Mouse (Mus musculus) fat pad, adult 2 months (tissue): Measurements from ENCODE around the gene Enox2.
A peak's percentile ranks its signal among the peaks of the same experiment; 100 is the strongest.
"Not testable (repeated sequence)": the region's sequence is repeated elsewhere in the genome, so short reads cannot be mapped to it uniquely, and the experiment has no call there.

Experiments used
- DNase-seq: peaks from one replicate; pipeline ENCODE4 v3.0.0-alpha.2; 2011; ENCODE audit warnings: low read depth, low spot score; ENCODE audit errors: extremely low read depth

The Enox2 gene

GRCm38 (mm10) chrX:49287700-49288563 is at the start of gene Enox2:
Enox2 (minus strand) TSS chrX:49288259.
- peak; percentile 61 for DNase-seq

- DNase-seq = no peak
Observed at GRCm38 (mm10) chrX:49309496-49309895, 21.4 kb upstream of the Enox2 start.

- no peak for DNase-seq
Observed at GRCm38 (mm10) chrX:49306659-49307058, 18.6 kb upstream of the Enox2 start.

- no peak for DNase-seq
Observed at GRCm38 (mm10) chrX:49279918-49280586, 8.0 kb downstream of the Enox2 start.

- DNase-seq = no peak
Observed at GRCm38 (mm10) chrX:49273487-49274042, 14.5 kb downstream of the Enox2 start.

- DNase-seq = no peak
Observed at GRCm38 (mm10) chrX:49250816-49251215, 37.2 kb downstream of the Enox2 start.

GRCm38 (mm10) chrX:49225792-49226426 is 62.1 kb downstream of the Enox2 start:
- no peak for DNase-seq

GRCm38 (mm10) chrX:49216422-49216821 is 71.6 kb downstream of the Enox2 start:
- DNase-seq = no peak

GRCm38 (mm10) chrX:49196386-49196785 is 91.7 kb downstream of the Enox2 start:
- no peak for DNase-seq

- peak; percentile 64 for DNase-seq
Observed at GRCm38 (mm10) chrX:49181136-49181535, 106.9 kb downstream of the Enox2 start.

- DNase-seq = no peak
Observed at GRCm38 (mm10) chrX:49178670-49179069, 109.4 kb downstream of the Enox2 start.

GRCm38 (mm10) chrX:49154280-49154679 is 133.8 kb downstream of the Enox2 start:
- DNase-seq = no peak

- DNase-seq = no peak
Observed at GRCm38 (mm10) chrX:49124774-49125429, 163.2 kb downstream of the Enox2 start.

GRCm38 (mm10) chrX:49116465-49116864 is 171.6 kb downstream of the Enox2 start:
- no peak for DNase-seq

- DNase-seq = no peak
Observed at GRCm38 (mm10) chrX:49112412-49112811, 175.6 kb downstream of the Enox2 start.

- DNase-seq = not testable (repeated sequence)
Observed at GRCm38 (mm10) chrX:49100542-49100941, 187.5 kb downstream of the Enox2 start.

- no peak for DNase-seq
Observed at GRCm38 (mm10) chrX:49096249-49096648, 191.8 kb downstream of the Enox2 start.

GRCm38 (mm10) chrX:49075055-49075454 is 213.0 kb downstream of the Enox2 start:
- no peak for DNase-seq

GRCm38 (mm10) chrX:49073563-49073962 is 214.5 kb downstream of the Enox2 start:
- no peak for DNase-seq

- no peak for DNase-seq
Observed at GRCm38 (mm10) chrX:49045118-49045517, 242.9 kb downstream of the Enox2 start.

- DNase-seq = no peak
Observed at GRCm38 (mm10) chrX:49009746-49010145, 278.3 kb downstream of the Enox2 start.
